Mouse (Mus musculus) cortical plate, adult 2 months (tissue): ENCODE measurements around the gene Trp53i11.

ENCODE experiments used
- CTCF ChIP-seq: fragments of 200-500 bp; IDR thresholded peaks from 2 replicates; pipeline ENCODE4 v1.5.1; 2011; ENCODE audit warnings: mild to moderate bottlenecking, control low read depth, low read length; ENCODE audit not compliant: insufficient read depth; ENCODE audit errors: extremely low read depth
- POLR2A ChIP-seq: fragments of 200-500 bp; IDR thresholded peaks from 2 replicates; pipeline ENCODE4 v1.6.1; 2011; ENCODE audit warnings: mild to moderate bottlenecking, low read length, control low read depth; ENCODE audit not compliant: insufficient read depth; ENCODE audit errors: extremely low read depth

DNA sequence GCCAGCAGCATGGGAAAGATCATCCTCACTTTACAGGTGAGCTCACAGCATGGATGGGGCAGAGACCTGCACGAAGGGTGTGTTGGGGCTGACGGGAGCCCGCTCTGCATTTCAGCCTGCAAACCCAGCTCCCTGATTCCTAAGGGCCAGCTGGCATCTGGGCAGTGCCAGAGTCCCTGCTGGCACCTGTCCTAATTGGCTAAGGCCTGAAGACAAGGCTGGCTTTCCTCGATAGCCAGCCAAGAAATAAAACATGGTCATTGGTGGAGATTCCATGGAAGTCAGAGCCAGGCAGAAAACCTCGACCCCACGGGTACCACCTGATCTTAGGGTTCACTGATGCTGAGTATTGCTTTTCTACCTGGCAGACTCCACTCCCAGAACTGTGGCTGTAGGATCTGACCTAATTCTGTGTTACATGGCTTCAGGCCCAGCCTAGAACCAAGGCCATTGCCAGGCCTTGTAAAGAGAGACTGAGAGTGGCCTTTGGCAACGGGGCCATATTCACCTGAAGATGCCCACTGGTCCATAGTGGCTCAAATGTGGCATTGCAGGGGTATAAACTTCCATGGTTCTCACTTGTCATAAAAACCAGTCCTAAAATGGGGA is 34.4 kb upstream of the Trp53i11 start:
- no peak for TF ChIP-seq CTCF
- no peak for TF ChIP-seq POLR2A
